Comparison of ENCODE assay signal across 13 mouse cellular contexts in the genomic region with DNA sequence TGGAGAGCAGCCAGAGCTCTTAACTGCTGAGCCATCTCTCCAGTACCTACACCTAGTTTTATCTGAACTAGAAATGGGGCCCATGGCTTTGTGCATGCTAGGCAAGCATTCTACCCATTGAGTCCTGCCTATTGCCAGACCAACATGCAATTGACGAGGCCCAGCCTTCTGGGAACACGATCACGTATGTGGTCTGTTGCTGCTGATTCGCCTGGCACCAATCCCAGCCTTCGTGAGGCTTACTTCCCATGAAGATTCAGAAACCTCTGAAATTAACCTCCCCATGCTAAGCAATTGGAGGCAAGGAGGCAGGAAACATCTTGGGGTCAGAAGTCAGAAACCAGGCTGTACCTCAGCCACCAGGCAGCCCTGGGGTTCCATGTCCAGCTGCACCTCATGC. TPM values are rescaled to one million over a fixed set of nuclear protein-coding genes. Genes with fewer than 3 reads are reported as not detected.
DNase-seq lines count a peak whose midpoint lies in the region; ATAC-seq lines count a peak whose summit lies in the region.
"Had no signal": no experiment of that assay in that cellular context is flagged by ENCODE, and none has a peak within 500 bp of the region (broad histone marks: within the 10 kb centered on the region; RNA-seq: fewer than 3 reads in every experiment).

No protein-coding gene starts in this region.

- H3K4me2 ChIP-seq in heart, embryonic 16.5 days (ENCODE audit: low read depth, low read length) = no peak overlapping the region
- H3K4me2 ChIP-seq in lung, embryonic 16.5 days (ENCODE audit: low read depth, low read length) = no peak overlapping the region

- no peaks in the 10 kb centered on the region for H3K27me3 ChIP-seq in heart, embryonic 16.5 days (ENCODE audit: control insufficient read depth, insufficient read depth, low read length)
- no peaks in the 10 kb centered on the region for H3K27me3 ChIP-seq in lung, embryonic 16.5 days (ENCODE audit: control insufficient read depth, insufficient read depth, low read depth, low read length)
- H3K27me3 ChIP-seq in limb, embryonic 10.5 days (ENCODE audit: low read depth, poor library complexity, severe bottlenecking) = no peaks in the 10 kb centered on the region
- H3K27me3 ChIP-seq: CH12.LX had no signal

- H3K36me3 ChIP-seq in heart, embryonic 16.5 days (ENCODE audit: control insufficient read depth, insufficient read depth) = peaks cover 47% of the 10 kb centered on the region
- H3K36me3 ChIP-seq in lung, embryonic 16.5 days (ENCODE audit: control insufficient read depth, insufficient read depth, low read length) = peaks cover 41% of the 10 kb centered on the region
- peaks cover 94% of the 10 kb centered on the region for H3K36me3 ChIP-seq in limb, embryonic 10.5 days

- H3K4me3 ChIP-seq in heart, embryonic 16.5 days (ENCODE audit: low read length) = no peak overlapping the region
- H3K4me3 ChIP-seq in lung, embryonic 16.5 days (ENCODE audit: low read length) = no peak overlapping the region
- peak overlapping the region; percentile 14; the same call in 1 of the 2 replicates for H3K4me3 ChIP-seq in limb, embryonic 10.5 days
- H3K4me3 ChIP-seq: erythroblast, embryonic 14.5 days had no signal

- H3K9me3 ChIP-seq in heart, embryonic 16.5 days (replicated peaks; ENCODE audit: control insufficient read depth, low read length) = no peaks in the 10 kb centered on the region
- no peaks in the 10 kb centered on the region for H3K9me3 ChIP-seq in lung, embryonic 16.5 days (ENCODE audit: control insufficient read depth, low read length)
- no peaks in the 10 kb centered on the region for H3K9me3 ChIP-seq in limb, embryonic 10.5 days (replicated peaks)

- WGBS in heart, embryonic 16.5 days = 57% methylated on average over 5 of the region's 5 CpGs
- 51% methylated on average over 5 of the region's 5 CpGs for WGBS in lung, embryonic 16.5 days
- WGBS in limb, embryonic 10.5 days = 87% methylated on average over 5 of the region's 5 CpGs

- H3K27ac ChIP-seq in heart, embryonic 16.5 days (ENCODE audit: low read length) = peak overlapping the region; percentile 61
- peak overlapping the region; percentile 79 for H3K27ac ChIP-seq in lung, embryonic 16.5 days (ENCODE audit: low read length)
- peak overlapping the region; percentile 89 for H3K27ac ChIP-seq in limb, embryonic 10.5 days
- H3K27ac ChIP-seq: hindbrain, postnatal 0 days had no signal

- ATAC-seq in heart, embryonic 16.5 days (replicated peaks; ENCODE audit: extremely low read depth, insufficient read depth, low FRiP score) = no peak
- peak; percentile 48; the same call in 1 of the 2 replicates for ATAC-seq in lung, embryonic 16.5 days (ENCODE audit: low read depth)
- ATAC-seq: hindbrain, postnatal 0 days had no signal

- H3K4me1 ChIP-seq in heart, embryonic 16.5 days (ENCODE audit: control insufficient read depth, insufficient read depth, low read length) = peaks cover 4% of the 10 kb centered on the region
- H3K4me1 ChIP-seq in lung, embryonic 16.5 days (replicated peaks; ENCODE audit: control insufficient read depth, insufficient read depth, low read length) = peaks cover 12% of the 10 kb centered on the region
- peaks cover 36% of the 10 kb centered on the region for H3K4me1 ChIP-seq in limb, embryonic 10.5 days

- no peak overlapping the region for H3K9ac ChIP-seq in heart, embryonic 16.5 days (ENCODE audit: low read length)
- no peak overlapping the region for H3K9ac ChIP-seq in lung, embryonic 16.5 days (ENCODE audit: low read length)

- DNase-seq in heart, adult 8-10 months (ENCODE audit: low spot score) = no peak
- no peak for DNase-seq in lung, adult 18-20 months
- DNase-seq in limb, embryonic 10.5 days (ENCODE audit: low spot score) = no peak
- DNase-seq in thymus, postnatal 36 days = no peak
- DNase-seq in layer of hippocampus, postnatal 14 days (ENCODE audit: low spot score in 2 of 2) = no peak
- DNase-seq: adrenal gland, postnatal 14 days; cerebellum, adult 11-12 months; thymus, postnatal 25 days had no signal

RNA-seq across cellular contexts. Expression of a gene that starts 14.1 kb away (rescaled TPM):
- polyA plus RNA-seq in heart, embryonic 16.5 days (2015; fragmentation: Nextera tagmentation; extraction: Ambion mirVana) = 0.43 and 0.69 TPM in 2 replicates
- under 1 TPM; 0.17 to 0.57 (median 0.26) TPM for total RNA-seq in heart, adult 8-10 months (2022)
- polyA plus RNA-seq in lung, embryonic 16.5 days (2015; fragmentation: Nextera tagmentation; extraction: Ambion mirVana) = 1.4 TPM in 2 replicates
- 0.64 TPM in 2 replicates for polyA plus RNA-seq in limb, embryonic 10.5 days (2016; fragmentation: Nextera tagmentation; extraction: Ambion mirVana)
- total RNA-seq in layer of hippocampus, postnatal 14 days (2021) = 1 to 10 TPM; 1.3 to 1.9 TPM

RNA-seq across cellular contexts. Expression of a gene that starts 18.4 kb away (rescaled TPM):
- 17.5 and 20.2 TPM in 2 replicates for polyA plus RNA-seq in heart, embryonic 16.5 days (2015; fragmentation: Nextera tagmentation; extraction: Ambion mirVana)
- 10 to 100 TPM; 44.0 to 47.6 (median 46.6) TPM for total RNA-seq in heart, adult 8-10 months (2022)
- 27.2 and 31.8 TPM in 2 replicates for polyA plus RNA-seq in lung, embryonic 16.5 days (2015; fragmentation: Nextera tagmentation; extraction: Ambion mirVana)
- 38.6 and 41.4 TPM in 2 replicates for polyA plus RNA-seq in limb, embryonic 10.5 days (2016; fragmentation: Nextera tagmentation; extraction: Ambion mirVana)
- total RNA-seq in layer of hippocampus, postnatal 14 days (2021) = 10 to 100 TPM; 53.6 TPM

RNA-seq across cellular contexts. Expression of a gene that starts 28.1 kb away (rescaled TPM):
- polyA plus RNA-seq in heart, embryonic 16.5 days (2015; fragmentation: Nextera tagmentation; extraction: Ambion mirVana) = 135 and 146 TPM in 2 replicates
- 10 to 100 TPM; 21.4 to 25.1 (median 23.3) TPM for total RNA-seq in heart, adult 8-10 months (2022)
- polyA plus RNA-seq in lung, embryonic 16.5 days (2015; fragmentation: Nextera tagmentation; extraction: Ambion mirVana) = 178 and 190 TPM in 2 replicates
- polyA plus RNA-seq in limb, embryonic 10.5 days (2016; fragmentation: Nextera tagmentation; extraction: Ambion mirVana) = 185 and 206 TPM in 2 replicates
- 10 to 100 TPM; 77.9 to 78.5 TPM for total RNA-seq in layer of hippocampus, postnatal 14 days (2021)

RNA-seq across cellular contexts. Expression of a gene that starts 34.4 kb away (rescaled TPM):
- 141 and 147 TPM in 2 replicates for polyA plus RNA-seq in heart, embryonic 16.5 days (2015; fragmentation: Nextera tagmentation; extraction: Ambion mirVana)
- 10 to 100 TPM; 14.2 to 17.0 (median 15.4) TPM for total RNA-seq in heart, adult 8-10 months (2022)
- polyA plus RNA-seq in lung, embryonic 16.5 days (2015; fragmentation: Nextera tagmentation; extraction: Ambion mirVana) = 150 and 158 TPM in 2 replicates
- 295 and 349 TPM in 2 replicates for polyA plus RNA-seq in limb, embryonic 10.5 days (2016; fragmentation: Nextera tagmentation; extraction: Ambion mirVana)
- 10 to 100 TPM; 17.9 to 19.2 TPM for total RNA-seq in layer of hippocampus, postnatal 14 days (2021)
